Mouse (Mus musculus) 416B (cell line): ENCODE data around the gene Hist1h3c.

Experiments used
- DNase-seq: peaks from one replicate; pipeline ENCODE4 v3.0.0; 2011; ENCODE audit warnings: low read depth

Hist1h3c gene

DNA sequence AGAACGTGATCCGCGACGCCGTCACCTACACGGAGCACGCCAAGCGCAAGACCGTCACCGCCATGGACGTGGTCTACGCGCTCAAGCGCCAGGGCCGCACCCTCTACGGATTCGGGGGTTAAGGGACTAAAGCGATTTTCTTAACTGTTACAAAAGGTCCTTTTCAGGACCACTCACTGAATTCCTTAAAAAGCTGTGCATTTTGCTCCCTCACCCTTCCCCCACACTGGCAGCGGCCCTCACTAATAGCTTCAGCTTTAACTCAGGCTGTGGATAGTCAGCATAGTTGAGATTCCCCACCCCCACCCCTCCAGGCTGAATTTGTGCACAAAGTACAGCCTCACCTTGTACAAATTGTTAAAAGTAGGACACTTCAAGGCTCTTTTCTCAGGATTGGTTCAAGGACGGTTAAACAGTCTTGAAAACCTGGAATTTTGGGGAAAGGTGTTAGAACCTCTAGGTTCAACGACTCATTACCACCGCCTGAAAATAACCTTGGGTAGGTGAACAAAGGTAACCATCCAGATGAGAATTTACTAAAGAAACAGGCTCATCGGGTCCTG, 11.9 kb upstream of the Hist1h3c start:
- DNase-seq: peak; percentile 91

DNA sequence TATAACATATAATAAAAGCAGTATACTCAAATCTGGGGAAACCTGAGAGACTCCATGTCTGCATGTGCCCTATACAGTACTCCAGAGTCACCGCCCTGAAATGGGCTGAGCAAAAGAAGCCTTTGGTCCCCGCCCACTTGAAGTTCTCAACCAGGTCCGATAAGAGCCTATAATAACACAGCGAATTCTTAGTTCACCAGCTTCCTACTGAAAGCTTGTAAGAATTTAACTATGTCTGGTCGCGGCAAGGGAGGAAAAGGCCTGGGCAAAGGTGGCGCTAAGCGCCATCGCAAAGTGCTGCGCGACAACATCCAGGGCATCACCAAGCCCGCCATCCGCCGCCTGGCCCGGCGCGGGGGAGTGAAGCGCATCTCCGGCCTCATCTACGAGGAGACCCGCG, 11.4 kb upstream of the Hist1h3c start, which contains the start of gene Hist1h4b:
Gene Hist1h4b (plus strand): TSS at position 224 of the 400 bp plus-strand sequence.
- DNase-seq: peak; percentile 99

- no peak for DNase-seq
Measured at GRCm38 (mm10) chr13:23755000-23755399, 9.6 kb upstream of the Hist1h3c start.

- DNase-seq: peak; percentile 59
Measured at GRCm38 (mm10) chr13:23753314-23754078, 8.1 kb upstream of the Hist1h3c start.

- DNase-seq: peak; percentile 79
Measured at GRCm38 (mm10) chr13:23752742-23753172, 7.4 kb upstream of the Hist1h3c start.

DNA sequence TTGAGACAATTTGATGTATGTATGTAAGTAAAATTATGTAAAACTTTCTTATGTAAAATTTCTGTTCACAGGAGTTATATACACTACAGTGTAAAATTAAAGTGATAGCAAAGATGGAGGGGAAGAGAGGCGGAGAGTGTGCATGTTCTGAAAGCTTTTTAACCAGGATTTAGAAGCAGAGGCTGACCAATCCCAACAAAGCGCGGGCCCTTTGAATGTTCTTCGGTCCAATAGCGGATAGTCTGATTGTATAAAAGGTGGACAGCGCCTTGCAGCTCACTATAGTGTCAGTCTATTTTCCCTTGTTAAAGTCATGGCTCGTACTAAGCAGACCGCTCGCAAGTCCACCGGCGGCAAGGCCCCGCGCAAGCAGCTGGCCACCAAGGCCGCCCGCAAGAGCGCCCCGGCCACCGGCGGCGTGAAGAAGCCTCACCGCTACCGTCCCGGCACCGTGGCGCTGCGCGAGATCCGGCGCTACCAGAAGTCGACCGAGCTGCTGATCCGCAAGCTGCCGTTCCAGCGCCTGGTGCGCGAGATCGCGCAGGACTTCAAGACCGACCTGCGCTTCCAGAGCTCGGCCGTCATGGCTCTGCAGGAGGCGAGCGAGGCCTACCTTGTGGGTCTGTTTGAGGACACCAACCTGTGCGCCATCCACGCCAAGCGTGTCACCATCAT, 6.8 kb upstream of the Hist1h3c start, which contains the start of gene Hist1h3b:
Gene Hist1h3b (plus strand): TSS at position 201 of the 675 bp plus-strand sequence.
- DNase-seq: peak; percentile 100

DNA sequence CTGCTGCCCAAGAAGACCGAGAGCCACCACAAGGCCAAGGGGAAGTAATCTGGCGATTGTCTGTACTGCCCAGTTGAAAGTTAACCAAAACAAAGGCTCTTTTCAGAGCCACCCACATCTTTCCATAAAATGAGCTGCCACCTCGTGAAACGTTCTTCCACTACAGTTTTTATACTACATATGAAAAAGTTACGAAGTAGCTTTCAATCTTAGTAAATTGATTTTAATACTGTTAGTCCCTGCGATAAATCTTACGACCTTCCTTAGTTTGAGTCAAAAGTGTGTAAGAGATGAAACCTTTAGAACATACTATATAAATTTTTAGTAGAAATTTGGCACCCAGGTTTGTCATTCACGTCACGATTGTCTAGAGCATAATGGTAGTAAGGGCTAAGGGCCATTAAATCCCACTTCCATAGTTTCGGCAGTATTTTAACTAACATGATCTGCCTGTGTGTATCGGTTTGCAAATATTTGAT, 6.1 kb upstream of the Hist1h3c start:
- no peak for DNase-seq

DNA sequence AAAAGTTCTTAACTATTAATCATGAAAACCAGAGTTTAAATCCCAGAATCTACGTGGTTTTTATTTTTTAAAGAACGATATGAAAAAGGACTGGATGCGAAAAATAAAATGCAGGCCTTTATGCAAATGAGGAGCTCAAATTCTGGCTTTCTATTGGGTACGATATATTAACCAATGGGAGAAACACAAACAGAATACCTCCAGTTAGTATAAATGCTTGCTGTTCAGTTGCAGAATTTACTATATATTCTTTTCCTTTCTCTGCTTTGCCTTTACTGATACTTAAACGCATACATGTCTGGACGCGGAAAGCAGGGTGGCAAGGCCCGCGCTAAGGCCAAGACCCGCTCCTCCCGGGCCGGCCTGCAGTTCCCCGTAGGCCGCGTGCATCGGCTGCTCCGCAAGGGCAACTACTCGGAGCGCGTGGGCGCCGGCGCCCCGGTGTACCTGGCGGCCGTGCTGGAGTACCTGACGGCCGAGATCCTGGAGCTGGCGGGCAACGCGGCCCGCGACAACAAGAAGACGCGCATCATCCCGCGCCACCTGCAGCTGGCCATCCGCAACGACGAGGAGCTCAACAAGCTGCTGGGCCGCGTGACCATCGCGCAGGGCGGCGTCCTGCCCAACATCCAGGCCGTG, 5.6 kb upstream of the Hist1h3c start, which contains the start of gene Hist1h2ab:
Gene Hist1h2ab (plus strand): TSS at position 288 of the 639 bp plus-strand sequence.
- peak; percentile 97 for DNase-seq

GRCm38 (mm10) chr13:23749563-23750121, 4.2 kb upstream of the Hist1h3c start:
- DNase-seq: peak; percentile 44

GRCm38 (mm10) chr13:23747892-23748288, 2.5 kb upstream of the Hist1h3c start:
- peak; percentile 67 for DNase-seq

DNA sequence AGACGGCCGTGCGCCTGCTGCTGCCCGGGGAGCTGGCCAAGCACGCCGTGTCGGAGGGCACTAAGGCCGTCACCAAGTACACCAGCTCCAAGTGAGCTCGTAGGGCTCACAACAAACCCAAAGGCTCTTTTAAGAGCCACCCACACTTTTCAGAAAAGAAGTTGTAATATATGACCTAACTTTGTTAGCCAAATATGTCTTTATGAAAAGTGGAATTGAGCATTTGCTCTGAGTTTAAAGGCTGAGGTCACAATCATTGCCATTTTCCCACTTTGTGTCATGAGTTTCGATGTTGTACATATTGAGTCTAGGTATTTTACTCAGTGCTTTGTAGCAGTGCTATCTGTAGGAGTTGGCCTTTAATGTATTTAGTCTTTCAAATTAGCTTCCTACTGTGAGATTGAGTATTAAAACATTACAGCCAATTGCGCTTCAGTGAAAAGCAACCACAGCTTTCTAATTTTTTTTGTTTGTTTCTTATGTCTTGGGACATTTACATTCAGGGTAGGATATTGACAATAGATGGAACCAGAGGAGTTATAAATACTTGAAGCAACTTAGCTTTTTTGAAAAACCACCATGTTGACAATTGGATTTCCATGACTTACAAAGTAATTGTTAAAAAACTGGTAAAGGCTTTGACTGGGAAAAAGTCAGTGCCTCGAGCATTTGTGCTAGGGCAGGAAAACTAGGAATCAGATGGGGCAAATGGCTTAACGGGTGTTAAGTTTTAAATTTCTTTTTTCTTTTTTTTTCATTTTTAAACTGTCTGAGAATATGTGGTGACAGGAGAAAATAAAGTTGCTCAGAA, 1.9 kb upstream of the Hist1h3c start:
- DNase-seq: peak; percentile 89

GRCm38 (mm10) chr13:23746201-23747080, 1.0 kb upstream of the Hist1h3c start, which contains the start of gene Hist1h2bb:
TSS of gene Hist1h2bb (plus strand) at chr13:23746734.
- peak; percentile 100 for DNase-seq

GRCm38 (mm10) chr13:23744421-23745380, 701 bp downstream of the Hist1h3c start:
- peak; percentile 89 for DNase-seq

DNA sequence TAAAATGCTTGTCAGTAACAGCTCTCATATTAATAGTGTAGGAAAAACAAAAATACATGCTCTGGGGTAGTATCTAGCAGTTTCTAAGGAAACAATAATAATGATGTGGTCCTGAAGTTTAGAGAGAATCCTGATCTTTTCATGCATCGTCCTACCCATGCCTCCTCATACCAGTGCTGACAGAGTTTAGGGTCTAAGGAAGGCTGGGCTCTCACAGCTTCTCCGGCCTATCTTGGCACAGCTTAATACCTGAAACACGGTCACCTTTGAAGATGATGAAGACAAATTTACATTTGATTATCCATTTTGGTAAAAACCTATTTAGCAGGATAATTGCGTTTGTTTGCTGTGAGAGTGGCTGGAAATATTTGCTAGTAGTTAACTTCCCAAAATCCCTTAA, 1.4 kb downstream of the Hist1h3c start:
- peak; percentile 69 for DNase-seq

DNA sequence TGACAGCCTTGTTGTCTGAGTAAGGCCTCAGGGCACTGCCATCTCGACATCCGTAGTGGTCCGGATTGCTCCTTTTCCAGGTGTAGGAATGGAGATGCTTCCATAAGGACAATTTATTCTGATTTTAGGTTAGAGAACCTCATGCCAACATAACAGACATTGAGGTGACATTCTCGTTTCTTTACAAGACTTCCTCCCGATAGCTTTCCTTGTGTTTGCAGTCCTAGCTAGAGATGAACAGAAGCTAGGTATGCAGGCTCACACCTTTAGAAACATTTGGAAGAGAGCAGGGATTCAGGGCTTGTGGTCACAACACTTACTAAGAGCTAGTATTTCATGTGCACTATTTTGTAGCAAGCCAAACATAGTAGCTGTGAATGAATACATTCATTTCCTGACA, 2.2 kb downstream of the Hist1h3c start:
- peak; percentile 32 for DNase-seq

GRCm38 (mm10) chr13:23742007-23742406, 3.4 kb downstream of the Hist1h3c start:
- DNase-seq: peak; percentile 57

- DNase-seq: peak; percentile 71
Measured at GRCm38 (mm10) chr13:23740910-23741309, 4.5 kb downstream of the Hist1h3c start.

DNA sequence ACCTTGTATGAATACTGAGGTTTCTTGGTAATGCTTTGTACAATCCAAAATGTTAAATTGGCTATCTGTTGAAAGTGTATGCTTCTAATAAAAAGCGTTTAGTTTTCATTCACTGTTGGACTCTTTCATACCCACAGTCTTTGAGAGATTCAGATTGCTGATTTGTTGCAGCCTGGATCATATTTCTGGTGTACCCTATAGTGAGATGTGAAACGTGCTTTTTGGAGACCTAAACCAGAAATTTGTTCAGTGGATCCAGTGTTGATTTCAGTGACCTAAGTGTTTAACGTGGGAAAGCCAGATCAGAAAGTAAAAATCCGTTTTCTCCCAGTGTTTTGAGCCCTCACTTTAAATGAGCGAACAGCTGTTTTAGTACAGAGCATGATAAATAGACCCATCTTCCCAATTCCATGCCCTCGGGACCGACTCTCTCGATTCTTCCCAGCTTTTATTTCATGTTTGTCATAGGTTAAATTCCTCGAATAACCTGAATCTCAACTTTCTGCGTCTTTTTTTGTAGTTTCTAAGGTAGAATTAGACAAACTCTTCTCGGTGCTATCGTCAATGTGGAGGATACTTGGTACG, 5.1 kb downstream of the Hist1h3c start:
- no peak for DNase-seq
